Mouse (Mus musculus) spleen, adult 18-20 months (tissue): ENCODE results near the gene Ahnak.
"Not testable (repeated sequence)": the region's sequence is repeated elsewhere in the genome, so short reads cannot be mapped to it uniquely, and the experiment has no call there.

Experiments used
- DNase-seq, 2 experiments: peaks; one replicate each; pipeline ENCODE4 v3.0.0; 2022; ENCODE audit warnings: mixed read lengths in 2 of 2

Ahnak gene

GRCm38 (mm10) chr19:9044291-9044690, 55.2 kb downstream of the Ahnak start:
- no peak for DNase-seq

- no peak for DNase-seq
Observed at GRCm38 (mm10) chr19:9047207-9047945, 58.3 kb downstream of the Ahnak start.

DNA sequence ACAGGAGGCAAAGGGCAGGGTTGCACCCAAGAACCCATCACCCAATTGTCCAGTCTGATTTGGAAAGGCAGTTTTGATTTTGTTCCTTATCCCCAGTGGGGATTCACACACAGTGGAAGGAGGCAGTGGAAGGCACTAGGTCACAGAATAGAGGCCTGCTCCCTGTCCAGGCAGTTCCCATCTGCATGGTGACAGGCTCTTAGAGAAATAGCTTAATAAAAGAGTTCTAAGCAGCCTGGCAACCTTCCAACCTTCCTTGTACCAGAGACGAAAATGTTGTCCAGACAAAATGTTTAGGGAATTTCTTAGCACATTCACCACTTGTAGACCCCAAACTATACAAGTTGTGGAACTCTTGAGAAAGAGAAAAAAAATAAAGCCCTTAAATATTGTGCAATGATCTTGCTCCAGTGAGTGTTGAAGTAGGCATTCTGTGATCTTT, 58.9 kb downstream of the Ahnak start:
- no peak for DNase-seq

DNA sequence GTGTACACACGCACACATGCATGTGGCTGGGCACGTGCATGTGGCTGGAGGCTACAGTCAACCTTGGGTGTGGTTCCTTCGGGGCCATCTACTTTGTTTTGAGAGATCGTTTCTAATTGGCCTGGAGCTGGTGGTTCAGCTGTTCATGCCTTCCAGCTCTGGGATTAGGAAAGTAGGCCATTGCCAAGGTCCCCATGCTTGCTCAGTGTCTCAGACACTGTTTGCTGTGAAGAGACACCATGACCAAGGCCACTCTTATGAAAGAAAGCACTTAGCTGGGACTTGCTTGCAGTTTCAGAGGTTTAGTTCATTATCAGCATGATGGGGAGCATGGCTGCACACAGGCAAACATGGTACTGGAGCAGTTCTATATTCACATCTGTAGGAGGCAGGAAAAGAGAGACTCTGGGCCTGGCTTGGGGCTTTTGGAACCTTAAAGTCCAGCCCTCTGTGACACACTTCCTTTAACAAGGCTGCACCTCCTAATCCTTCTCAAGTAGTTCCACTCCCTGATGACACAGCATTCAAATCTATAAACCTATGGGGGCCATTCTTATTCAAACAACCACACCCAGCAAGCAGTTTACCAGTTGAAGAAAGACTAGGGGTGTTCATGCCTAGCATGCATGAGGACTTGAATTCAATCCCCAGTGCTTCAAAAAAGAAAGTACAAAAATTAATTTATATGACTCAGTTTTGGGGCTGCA, 60.0 kb downstream of the Ahnak start:
- no peak for DNase-seq

DNA sequence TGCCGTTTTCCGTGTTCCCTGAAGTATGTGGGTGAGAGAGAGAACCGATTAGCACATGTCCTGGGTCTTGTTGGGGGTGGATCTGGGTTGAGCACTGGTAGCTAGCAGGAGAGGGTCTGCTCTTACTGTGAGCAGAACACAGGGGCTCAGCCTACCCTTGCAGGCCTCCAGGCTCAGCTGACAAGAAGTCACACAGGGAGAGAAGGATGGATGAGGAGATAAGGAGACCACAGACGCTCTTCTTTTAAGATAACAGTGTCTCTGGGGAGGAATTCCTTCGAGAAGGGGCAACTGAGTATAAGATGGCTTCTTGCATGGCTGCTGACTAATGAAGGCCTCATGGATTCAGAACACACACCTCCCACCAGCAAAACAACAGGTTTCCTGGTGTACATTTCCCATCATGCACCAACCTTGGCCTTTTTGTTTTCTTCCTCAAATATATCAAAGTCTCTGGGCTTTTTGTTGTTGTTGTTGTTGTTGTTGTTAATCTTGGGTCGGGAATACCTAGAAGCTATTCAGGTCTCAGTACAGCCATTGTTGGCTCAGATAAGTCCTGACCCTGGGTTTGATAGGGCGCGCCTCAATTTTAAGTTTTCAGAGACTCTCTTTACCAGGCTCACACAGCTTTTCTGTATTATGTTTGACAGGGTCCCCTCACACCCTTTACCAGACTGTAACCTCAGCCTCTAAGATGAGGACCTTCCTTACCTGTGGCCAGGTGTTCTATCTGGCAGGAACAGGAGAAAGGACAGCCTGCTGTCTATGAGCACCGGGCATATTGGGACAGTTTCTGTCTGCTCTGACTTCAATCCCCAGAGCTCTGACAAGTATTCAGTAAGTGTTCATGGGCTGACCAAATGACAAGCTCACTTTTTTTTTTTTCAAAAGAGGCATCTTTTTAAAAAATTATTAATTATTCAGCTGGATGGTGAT, 61.5 kb downstream of the Ahnak start:
- no peak for DNase-seq

- DNase-seq: not testable (repeated sequence)
Observed at GRCm38 (mm10) chr19:9051985-9052384, 62.9 kb downstream of the Ahnak start.

- peak in 1 of 2 experiments; percentile 18 for DNase-seq
Observed at GRCm38 (mm10) chr19:9052803-9053431, 63.8 kb downstream of the Ahnak start.

DNA sequence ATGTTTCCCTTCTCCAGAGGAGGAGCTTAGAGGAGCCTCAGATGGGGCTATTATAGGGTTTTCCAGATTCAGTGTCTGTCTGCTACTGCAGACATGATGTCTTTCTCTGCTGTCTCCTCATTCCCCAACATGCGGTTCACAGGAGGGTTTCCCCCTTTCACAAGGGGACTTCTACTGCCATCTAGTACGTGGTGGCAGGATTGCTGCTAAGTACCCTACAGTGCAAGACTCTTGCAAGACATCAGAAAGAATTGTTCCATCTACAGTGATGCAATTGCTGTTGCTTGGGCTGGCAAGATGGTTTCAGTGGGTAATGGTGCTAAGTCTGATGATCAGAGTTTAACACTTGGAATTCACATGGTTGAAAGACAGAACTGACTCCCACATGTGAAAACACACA, 66.1 kb downstream of the Ahnak start:
- peak in 1 of 2 experiments; percentile 40 for DNase-seq

DNA sequence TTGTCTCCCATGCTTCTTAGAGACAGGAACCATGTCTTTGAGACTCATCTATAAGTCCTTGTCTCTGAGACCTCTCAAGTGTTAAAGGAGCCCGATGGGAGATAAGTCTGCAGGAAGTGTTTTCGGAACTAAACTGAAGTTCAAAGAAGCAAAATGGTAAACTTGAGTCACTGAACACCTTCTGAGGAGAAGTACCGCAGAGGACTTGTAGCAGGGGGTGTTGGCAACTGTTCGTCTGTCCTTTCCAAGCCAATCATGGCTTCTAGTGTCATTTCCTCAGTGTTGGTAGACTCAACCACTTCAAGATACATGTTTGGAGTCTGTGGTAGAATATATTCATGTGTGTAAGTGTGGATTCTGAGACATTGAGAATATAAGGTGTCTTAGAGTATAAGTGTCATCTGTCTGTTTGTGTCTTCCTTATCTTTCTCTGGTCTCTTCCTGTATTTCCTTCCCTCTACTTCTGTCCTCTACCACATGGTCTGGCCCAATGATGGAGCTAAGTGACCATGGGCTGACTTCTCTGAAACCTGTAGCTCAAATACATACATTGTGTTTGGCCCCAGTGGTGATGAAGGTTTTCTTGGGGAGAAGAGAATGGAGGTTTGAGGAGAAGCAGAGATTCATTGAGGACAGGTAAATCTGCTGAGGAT, 66.7 kb downstream of the Ahnak start:
- no peak for DNase-seq

DNA sequence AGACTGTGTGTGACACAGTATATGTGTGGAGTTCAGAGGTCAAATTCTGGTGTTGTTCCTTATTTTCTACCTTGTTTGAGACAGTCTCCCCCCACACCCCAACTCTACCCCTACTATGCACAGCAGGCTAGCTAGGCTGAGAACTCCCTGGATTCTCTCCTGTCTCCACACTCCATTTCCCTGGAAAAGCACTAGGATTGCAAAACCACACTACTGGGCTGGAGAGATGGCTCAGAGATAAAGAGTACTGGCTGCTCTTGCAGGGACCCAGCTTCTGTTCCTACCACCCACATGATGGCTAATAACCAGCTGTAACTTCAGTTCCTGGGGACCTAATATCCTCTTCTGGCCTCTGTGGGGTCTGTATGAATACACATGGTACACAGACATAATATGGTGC, 68.6 kb downstream of the Ahnak start:
- DNase-seq: no peak

DNA sequence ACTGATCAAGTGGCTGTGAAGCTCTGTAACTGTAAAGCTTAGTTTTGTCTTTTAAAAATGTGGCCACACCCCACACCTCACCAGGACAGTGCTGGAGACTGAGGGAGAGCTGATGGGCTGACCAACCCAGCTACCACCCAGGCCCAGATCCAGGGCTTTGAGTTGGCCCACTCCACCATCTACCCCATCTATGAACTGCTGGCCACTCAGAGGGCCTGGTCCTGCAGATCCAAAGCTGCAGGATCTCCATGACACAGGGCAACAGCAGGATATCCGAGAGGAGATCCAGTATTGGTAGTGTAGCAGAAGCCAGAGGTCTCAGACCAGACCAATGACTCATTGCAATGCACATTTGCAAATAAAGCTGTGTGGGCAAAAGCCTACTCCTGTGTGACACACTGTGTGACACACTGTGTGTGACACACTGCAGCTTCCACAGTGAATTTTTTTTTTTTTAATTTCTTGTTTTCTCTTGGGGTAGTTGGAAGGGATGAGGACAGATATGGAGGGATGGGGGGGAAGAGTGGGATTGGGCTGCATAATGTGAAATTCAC, 69.3 kb downstream of the Ahnak start:
- no peak for DNase-seq

GRCm38 (mm10) chr19:9058944-9059343, 69.9 kb downstream of the Ahnak start:
- no peak for DNase-seq

GRCm38 (mm10) chr19:9059391-9059790, 70.3 kb downstream of the Ahnak start:
- DNase-seq: no peak

- DNase-seq: no peak
Observed at GRCm38 (mm10) chr19:9060103-9060502, 71.0 kb downstream of the Ahnak start.

- no peak for DNase-seq
Observed at GRCm38 (mm10) chr19:9061221-9061893, 72.3 kb downstream of the Ahnak start.

DNA sequence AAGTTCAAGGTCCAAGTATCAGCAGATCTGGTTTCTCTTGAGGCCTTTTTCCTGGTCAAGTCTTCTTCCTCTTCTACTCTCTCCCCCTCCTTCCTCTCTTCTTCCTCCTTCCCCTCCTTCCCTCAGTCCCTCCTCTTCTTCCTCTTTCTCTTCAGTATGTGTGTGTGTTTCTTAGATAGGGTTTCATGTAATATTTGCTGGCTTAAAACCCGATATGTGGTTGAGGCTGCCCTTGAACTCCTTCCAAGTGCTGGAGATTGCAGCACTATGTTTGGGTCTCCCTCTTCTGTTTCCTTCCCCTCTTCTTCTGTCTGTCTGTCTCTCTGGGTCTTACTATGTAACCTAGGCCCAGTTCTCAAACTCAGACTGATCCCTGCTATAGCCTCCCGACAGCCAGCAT, 73.7 kb downstream of the Ahnak start:
- no peak for DNase-seq

DNA sequence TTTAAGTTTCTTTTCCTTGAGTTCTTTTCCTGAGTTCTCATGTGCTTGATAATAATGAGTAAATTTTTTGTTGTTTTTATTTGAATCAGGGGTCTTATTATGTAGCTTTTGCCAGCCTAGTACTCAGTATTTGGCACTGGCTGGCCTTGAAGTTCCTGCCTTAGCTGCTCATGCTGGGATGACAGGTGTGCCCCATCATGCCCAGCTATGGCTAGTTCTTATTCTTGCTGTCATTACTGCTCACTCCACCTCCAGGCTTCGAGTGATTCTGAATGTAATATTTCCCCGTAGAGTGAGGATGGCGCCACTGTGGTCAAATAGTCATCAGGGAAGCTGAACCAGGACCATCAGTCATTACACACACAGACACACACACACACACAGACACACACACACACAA, 74.7 kb downstream of the Ahnak start:
- DNase-seq: no peak

- no peak for DNase-seq
Observed at GRCm38 (mm10) chr19:9065621-9066561, 76.8 kb downstream of the Ahnak start.

DNA sequence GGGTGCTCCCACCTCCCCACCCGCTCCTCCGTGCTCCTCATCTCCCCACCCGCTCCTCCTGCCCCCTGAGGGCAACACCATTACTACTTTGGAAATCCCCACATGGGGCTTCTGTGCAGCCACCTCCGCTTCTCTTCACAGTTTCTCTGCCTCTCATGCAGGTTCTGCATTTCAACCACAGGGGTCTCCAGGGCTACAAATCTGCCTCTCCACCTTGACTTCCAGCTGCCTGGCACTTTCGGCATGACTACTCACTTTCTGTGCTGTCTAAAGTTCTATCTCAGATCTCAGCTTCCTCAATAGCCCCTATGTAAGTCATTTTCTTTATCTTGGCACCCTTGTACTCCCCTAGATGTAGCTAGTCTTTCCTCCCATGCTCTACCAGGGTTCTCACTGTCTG, 78.2 kb downstream of the Ahnak start:
- DNase-seq: peak; percentile 39 to 42

DNA sequence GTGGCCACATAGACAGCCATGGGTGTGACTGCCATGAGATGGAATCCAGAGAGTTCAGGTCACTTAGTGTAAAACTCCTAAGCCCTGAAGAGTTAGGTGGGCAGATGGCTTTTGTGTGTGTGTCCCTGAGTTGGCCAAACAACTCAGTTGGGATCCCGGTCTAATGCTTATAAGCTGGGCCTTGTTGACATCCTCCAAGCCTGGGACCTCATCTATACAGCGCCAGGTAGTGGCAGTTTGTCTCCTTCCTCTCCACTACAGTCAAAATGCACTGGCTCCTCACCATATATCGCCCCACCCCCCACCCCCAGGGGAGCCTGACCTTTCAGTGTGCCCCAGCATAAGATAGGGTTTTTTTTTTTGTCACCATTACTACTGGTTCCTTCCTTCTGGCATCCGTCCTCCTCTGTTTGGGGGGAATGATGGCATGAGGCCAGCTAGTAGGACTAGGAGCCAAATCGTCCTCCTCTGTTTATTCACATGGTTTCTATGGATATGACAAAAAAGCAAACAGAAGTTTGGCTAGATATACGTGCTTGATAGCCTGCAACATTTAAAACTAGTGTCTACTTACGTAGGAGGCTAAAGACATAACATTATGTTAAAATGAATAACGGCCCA, 80.7 kb downstream of the Ahnak start:
- no peak for DNase-seq
